Mouse (Mus musculus): ENCODE measurements at regions not wholly inside any gene's neighbourhood (a gene's known extent, or its start where the extent isn't known, plus 50 kb on each side); places are given as distances from the start of the nearest gene placed in this dataset.

DNA sequence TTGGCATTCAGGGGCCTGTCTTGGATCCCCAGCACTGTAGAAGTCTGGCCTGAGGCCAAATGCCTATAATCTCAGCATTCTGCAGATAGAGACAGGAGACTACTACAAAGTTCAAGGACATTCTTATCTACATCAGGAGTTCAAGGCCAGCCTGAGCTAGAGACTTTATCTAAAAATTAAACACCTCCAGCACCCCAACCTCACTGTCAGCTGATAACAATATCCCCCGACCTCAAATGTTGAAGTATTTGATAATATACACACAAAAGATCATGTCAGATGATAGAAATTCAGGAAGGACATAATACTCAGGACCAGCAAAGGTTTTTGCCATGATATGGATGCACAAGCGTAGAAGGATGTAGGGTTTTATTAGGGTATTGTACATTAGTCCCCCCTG is 228.2 kb upstream of the Myocd start:
- TF ChIP-seq EP300 (IDR thresholded peaks at IDR 0.05; ENCODE audit: low read depth) (no peak), CTCF (IDR thresholded peaks at IDR 0.05; ENCODE audit: low read depth) (no peak)
